Mouse (Mus musculus) R1 (cell line): Measurements from ENCODE around the gene Pml.

Source experiments
- DNase-seq: peaks from one replicate; pipeline ENCODE4 v3.0.0-alpha.2; 2018; ENCODE audit warnings: low read depth, low spot score

The Pml gene

GRCm38 (mm10) chr9:58169426-58169825 is 80.2 kb downstream of the Pml start:
- no peak for DNase-seq

DNA sequence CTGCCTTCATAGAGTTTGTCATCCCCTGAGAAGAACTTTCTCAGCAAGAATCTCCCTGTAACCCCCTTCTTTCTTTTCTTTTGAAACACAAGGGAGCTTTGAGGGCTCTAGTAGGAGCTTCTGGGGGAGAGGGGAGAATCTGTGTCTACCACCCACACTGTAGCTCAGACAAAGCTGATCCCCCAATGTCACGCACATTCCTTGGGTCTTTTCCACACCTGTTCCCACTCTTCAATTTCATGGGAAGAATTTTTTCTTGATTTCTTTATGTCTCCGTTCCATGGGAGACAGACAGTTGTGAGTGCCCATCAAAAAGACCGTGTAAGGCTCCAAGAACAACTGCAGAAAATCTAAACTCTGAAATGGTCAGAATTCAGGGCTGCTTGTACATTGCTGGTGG is 80.7 kb downstream of the Pml start:
- no peak for DNase-seq
